Mouse (Mus musculus) MN1 (cell line): ENCODE measurements around the gene Rps11.
"Not testable (repeated sequence)": the region's sequence is repeated elsewhere in the genome, so short reads cannot be mapped to it uniquely, and the experiment has no call there.

Experiments
- DNase-seq: peaks from one replicate; pipeline ENCODE4 v3.0.0-alpha.2; 2016; ENCODE audit warnings: low spot score

Gene Rps11

GRCm38 (mm10) chr7:45124224-45125143, at the start of gene Rps11:
TSS of gene Rps11 (minus strand) at chr7:45124439.
- peak; percentile 99 for DNase-seq

GRCm38 (mm10) chr7:45173772-45174171, 49.5 kb upstream of the Rps11 start:
- not testable (repeated sequence) for DNase-seq

- DNase-seq, result no peak
Measured at GRCm38 (mm10) chr7:45172974-45173373, 48.7 kb upstream of the Rps11 start.

- no peak for DNase-seq
Measured at GRCm38 (mm10) chr7:45169495-45169894, 45.3 kb upstream of the Rps11 start.

GRCm38 (mm10) chr7:45168656-45169055, 44.4 kb upstream of the Rps11 start:
- DNase-seq, result no peak

GRCm38 (mm10) chr7:45167761-45168445, 43.7 kb upstream of the Rps11 start:
- no peak for DNase-seq

- DNase-seq, result no peak
Measured at GRCm38 (mm10) chr7:45166950-45167401, 42.7 kb upstream of the Rps11 start.

GRCm38 (mm10) chr7:45165701-45166100, 41.5 kb upstream of the Rps11 start:
- DNase-seq, result no peak

GRCm38 (mm10) chr7:45164833-45165232, 40.6 kb upstream of the Rps11 start:
- DNase-seq, result no peak

GRCm38 (mm10) chr7:45163735-45164490, 39.7 kb upstream of the Rps11 start, which contains the start of gene Slc17a7:
TSS of gene Slc17a7 (plus strand) at chr7:45163949.
- DNase-seq, result peak; percentile 35

GRCm38 (mm10) chr7:45162996-45163615, 38.9 kb upstream of the Rps11 start:
- DNase-seq, result no peak

- no peak for DNase-seq
Measured at GRCm38 (mm10) chr7:45162551-45162950, 38.3 kb upstream of the Rps11 start.

- DNase-seq, result peak; percentile 92
Measured at GRCm38 (mm10) chr7:45161612-45162473, 37.6 kb upstream of the Rps11 start.

GRCm38 (mm10) chr7:45160866-45161265, 36.6 kb upstream of the Rps11 start:
- no peak for DNase-seq

GRCm38 (mm10) chr7:45160316-45160800, 36.1 kb upstream of the Rps11 start:
- no peak for DNase-seq

GRCm38 (mm10) chr7:45158991-45159390, 34.8 kb upstream of the Rps11 start:
- DNase-seq, result no peak

GRCm38 (mm10) chr7:45157459-45157858, 33.2 kb upstream of the Rps11 start:
- no peak for DNase-seq

- no peak for DNase-seq
Measured at GRCm38 (mm10) chr7:45156206-45156605, 32.0 kb upstream of the Rps11 start.

GRCm38 (mm10) chr7:45155590-45155989, 31.4 kb upstream of the Rps11 start:
- no peak for DNase-seq

GRCm38 (mm10) chr7:45154993-45155514, 30.8 kb upstream of the Rps11 start:
- DNase-seq, result peak; percentile 52
